Mouse (Mus musculus) heart, postnatal 10 days (tissue): Measurements from ENCODE around the gene Irf8. TPM values are rescaled to one million over a fixed set of nuclear protein-coding genes. Genes with fewer than 3 reads are reported as not detected.

ENCODE experiments used
- DNase-seq, 2 experiments: peaks; one replicate each; pipeline ENCODE4 v3.0.0; 2021
- intact Hi-C: fragments of 180-260 bp; cut with DNase I; formaldehyde crosslinking; loops from one replicate; pipeline ENCODE4 v1.15.1; 2025
- total RNA-seq, 2 experiments: library from RNA; stranded (reverse); gene quantifications; 2 replicates each; pipeline ENCODE4 v1.2.3; 2021

Gene Irf8
- total RNA-seq, result 1 to 10 TPM; 6.0 to 7.7 TPM

DNA sequence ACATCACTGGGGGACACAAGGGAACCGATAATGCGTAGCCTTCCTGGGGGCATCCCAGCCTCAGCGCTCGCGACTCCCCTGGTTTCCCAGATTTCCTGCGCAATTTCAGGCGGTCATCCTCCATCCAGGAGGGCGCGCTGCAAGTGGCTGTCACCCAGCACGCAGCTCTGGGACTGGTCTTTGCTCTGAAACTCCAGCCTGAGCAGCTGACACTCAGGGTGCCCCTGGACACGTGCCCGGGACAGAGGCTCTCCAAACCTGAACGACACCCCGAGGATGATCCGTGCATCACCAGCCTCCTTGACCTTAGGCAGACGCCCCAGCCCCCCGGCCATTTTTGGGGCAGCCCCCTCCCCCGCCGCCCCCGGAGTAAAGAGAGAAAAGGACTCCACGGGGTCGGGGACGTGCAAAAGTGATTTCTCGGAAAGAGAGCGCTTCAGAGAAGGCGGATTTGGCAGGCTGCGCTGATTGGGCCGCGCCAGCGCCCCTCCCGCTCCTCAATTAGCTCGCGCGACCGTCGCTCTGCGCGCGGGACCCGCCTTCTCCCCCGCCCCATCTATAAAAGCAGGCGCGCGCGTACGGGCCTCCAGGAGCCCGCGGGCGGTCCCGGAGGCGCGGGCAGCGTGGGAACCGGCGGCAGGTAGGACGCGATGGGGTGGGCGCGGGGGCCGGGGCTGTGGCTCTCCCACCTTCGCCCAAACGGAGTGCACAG is at the start of gene Irf8:
Gene Irf8 (plus strand): TSS at position 589 of the 712 bp plus-strand sequence.
- intact Hi-C loops, result loop anchor here (5.0 kb wide), 2 partner anchors 54 to 61 kb away; no protein-coding TSS in a partner anchor
- DNase-seq, result peak; percentile 91 to 92

DNA sequence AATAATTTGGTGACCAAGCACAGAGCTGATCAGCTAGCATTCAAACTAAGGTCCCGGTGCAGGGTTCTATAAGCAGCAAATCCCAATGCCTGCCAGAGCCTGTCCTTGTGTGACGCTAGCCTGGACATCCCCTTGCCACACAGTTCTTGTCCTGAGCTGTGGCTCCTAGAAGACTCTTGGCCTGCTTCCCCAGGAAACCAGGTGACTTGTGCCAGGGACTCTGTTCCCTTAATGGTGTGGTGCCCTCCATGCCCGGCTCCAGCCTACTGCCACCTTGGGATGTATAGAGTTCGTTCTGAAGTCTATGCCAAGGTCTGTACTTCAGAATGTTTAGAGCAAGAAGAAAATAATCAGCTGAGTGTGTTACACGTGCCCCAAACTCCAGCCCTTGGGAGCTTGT is 49.6 kb upstream of the Irf8 start:
- intact Hi-C loops, result no loop called here

DNA sequence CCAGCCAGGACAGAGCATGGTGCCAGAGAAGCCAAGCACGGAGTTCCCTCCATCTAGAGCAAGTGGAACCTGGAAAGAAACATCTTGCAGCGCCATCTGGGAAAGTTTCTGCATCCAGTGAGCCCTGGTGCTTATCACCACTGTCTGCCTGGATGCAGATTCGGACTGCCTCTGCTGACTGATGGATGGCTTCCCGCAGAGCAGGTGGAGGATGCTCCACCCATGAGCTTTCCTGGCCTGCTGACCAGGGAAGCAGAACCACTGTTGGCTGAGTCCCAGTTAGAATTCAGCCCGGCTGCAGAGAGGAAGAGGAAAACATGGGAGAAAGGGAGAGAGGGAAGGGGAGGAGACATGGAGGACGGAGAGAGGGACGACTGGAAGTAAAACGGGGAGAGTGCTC is 48.4 kb upstream of the Irf8 start:
- intact Hi-C loops, result no loop called here
- peak; percentile 67 to 68 for DNase-seq

More for the DNA sequence above, 49.6 kb upstream of the Irf8 start:
- DNase-seq, result no peak

DNA sequence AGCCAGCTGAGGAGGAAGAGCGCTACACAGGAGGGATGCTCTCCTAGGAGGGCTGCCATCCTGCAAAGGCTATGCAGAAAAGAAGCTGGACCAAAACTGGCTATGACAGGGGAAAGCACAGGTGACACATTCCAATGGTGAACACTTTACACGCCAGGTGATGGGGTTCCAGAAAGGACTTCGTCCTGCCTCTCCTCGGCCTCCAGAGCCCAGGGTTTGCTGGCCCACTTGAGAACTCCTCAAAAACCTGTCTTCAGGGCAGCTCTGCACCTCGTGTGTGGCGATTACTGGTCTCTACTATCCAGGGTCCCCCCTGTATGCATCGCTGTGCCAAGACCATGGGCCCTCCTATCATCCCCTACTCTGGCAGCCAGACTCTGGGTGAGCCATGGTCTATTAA is 47.6 kb upstream of the Irf8 start:
- intact Hi-C loops, result no loop called here
- no peak for DNase-seq

DNA sequence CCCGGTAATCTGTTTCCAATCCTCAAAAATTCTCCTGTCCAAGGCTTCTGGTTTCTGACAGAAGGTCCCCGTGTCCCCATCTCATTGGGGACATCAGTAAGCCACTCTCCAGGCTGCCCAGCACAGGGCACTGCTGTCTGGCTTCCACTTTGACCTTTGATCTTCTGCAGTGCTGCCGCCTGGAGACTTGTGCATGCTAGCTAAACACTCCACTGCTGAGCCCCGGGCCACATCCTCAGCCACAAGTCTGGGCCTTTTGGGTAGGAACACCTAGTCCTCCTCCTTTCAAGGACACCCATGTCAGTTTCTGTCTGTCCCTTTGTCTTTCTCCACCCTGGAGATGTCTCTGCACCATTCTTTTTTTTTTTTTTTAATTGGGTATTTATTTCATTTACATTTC is 43.2 kb upstream of the Irf8 start:
- intact Hi-C loops, result no loop called here
- DNase-seq, result no peak

DNA sequence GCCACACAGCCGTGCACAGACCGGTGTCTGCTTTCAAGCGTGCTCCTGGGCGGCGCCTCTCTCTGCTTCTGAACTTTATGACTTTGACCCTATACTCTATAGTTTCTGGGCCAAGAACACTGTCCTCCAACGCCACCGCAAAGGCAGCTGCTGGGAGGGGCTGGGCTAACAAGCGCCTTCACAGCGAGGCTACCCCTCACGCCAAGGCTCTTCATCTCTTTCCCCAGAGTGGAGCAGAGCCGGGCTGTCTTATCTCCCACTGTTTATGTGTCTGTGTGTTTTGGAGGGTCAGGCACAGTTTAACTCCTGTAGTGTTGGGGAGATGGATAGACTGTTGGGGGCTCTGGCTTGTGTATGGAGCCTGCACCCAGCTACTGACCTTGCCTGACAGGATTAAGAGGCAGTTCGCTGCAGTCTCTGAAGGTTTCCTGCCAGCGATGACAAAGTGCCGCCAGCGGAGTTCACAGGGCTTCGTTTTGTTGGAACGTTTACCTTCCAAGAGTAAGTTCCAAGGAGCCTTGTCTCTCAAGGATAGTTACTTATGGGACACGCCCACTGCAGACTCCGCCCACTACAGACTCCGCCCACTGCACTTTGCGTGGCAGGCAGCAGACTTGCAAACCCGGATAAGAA is 42.2 kb upstream of the Irf8 start:
- DNase-seq, result no peak
- intact Hi-C loops, result no loop called here

DNA sequence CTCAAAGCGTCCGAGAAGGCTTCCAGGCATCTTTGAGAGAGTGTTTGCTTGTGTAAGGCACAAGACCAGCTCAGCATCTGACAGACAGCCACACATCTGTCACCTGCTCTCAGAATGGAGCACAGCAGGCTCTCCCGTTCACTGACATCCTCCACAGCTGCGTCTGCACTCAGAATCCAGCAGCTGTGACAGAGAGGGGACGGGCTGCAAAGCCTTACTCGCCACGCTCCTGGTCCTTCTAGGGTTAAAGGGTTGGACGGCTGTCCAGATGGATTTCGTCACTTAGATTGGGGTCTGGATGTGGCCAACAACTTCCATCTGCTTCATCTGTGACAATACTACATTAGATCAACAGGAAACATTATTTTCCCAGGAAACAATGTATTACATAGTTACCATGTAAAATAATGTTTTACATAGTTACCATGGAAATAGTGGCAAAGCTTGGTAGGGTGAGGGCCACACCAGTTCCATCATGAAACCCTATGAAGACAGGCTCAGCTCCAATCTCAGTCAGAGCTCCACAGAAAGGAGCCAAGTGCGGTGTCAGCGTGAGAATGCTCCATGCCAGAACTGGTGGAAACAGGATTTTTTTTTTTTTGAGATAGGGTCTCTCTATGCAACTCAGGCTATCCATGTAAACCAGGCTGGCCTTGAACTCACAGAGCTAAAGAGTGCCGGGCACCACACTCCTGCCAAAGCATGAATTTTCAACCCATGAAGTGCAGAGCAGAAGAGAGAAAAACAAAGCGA is 39.6 kb upstream of the Irf8 start:
- intact Hi-C loops, result no loop called here
- peak; percentile 78 to 79 for DNase-seq

DNA sequence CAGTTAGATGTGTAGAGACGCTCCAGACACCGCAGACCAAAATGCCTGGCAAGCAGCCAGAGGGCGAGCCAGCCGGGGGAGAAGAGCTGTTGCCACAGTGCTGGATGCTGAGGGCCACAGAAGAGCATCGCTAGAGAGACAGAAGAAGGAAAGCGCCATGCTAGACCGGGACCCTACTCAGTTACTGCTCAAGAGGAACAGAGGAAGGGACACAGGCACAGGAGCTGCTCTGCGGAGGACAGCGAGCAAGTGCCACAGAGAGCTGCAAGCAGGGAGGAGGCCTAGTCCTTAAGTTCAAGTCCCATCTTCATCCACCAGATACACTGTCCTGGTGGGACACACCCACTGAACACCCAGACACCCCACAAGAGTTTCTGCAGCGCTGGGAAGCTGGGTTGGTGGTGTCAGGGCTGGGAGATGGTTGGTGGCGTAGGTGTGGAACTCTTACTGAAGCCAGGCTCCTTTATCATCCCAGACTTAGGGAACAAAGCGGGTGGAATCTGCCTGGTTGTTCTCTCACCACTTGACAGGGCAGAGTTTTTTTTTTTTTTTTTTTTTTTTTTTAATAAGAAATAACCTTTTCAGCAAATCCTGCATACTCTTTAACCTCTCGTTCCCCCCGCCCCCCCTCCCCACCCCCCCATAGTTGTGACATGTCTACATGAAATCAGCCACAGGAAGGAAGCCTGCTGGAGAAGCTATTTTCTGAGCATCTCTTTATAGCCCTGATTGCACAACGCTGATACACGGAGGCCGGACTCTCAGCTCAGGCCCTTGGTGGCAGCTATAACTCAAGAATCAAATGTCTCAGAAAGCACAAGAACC is 38.8 kb upstream of the Irf8 start:
- peak; percentile 69 to 76 for DNase-seq
- intact Hi-C loops, result no loop called here

DNA sequence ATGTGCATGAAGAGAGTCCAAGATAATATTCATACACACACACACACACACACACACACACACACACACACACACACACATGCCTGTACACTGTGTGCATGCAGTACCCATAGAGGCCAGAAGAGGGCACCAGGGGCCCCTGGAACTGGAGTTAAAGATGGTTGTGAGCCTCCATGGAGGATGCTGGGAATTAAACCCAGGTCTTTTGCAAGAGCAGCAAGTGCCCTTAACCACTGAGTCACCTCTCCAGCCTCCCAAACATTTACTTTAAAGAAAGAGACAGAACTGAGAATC is 38.2 kb upstream of the Irf8 start:
- intact Hi-C loops, result no loop called here
- no peak for DNase-seq

DNA sequence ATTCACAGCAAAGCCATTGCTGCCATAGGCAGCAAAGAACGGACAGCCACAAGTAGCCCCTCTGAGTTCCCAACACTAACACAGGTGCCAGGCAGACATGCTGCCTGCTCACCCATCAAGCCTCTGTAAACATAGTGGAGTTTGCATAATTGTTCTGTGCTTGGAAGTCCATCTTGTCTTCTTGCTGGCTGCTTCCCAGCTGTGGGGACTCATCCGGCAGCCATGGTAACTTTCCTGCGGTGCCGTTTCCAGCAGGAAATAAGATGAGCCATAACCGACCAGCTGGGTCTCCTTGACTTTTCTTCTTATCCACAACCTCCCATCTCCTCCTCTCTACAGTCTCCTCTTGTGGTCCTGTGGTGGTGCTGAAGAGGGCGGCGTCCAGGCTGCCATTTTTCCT is 37.7 kb upstream of the Irf8 start:
- intact Hi-C loops, result no loop called here
- no peak for DNase-seq

DNA sequence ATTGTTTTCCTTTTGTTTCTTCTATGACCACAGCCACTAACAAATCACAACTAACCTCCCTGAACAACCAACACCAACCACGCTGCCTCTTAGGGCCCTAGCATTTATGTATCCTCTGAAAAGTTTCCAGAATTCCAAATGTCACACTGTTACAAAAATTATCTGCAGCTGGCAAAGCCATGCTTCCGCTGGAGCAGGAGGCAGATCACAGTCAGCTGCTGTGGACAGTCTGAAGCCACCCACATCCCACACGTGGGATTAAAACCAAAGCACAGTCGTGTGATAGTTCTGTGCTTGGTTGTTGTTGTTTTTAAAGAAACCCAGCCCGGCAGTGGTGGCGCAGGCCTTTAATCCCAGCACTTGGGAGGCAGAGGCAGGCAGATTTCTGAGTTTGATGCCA is 37.1 kb upstream of the Irf8 start:
- intact Hi-C loops, result no loop called here
- DNase-seq, result no peak

DNA sequence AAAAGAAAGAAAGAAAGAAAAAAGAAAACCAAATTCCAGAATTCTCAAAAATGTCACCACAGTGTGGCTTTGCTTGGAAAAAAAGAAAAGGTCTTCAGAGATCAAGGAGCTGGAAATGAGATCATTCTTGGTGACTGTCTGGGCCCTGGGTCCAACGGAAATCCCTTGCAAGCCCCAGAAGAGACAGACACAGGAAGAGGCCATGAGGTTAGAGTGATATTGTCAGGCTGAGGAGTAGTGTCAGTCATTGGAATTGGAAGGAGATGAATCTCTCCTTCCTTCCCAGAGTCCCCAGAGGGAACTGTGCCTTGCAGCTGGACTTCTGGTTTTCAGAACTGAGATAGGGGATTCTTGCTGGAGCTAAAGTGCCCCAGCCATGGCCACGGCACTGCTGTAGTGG is 36.6 kb upstream of the Irf8 start:
- no peak for DNase-seq
- intact Hi-C loops, result no loop called here

DNA sequence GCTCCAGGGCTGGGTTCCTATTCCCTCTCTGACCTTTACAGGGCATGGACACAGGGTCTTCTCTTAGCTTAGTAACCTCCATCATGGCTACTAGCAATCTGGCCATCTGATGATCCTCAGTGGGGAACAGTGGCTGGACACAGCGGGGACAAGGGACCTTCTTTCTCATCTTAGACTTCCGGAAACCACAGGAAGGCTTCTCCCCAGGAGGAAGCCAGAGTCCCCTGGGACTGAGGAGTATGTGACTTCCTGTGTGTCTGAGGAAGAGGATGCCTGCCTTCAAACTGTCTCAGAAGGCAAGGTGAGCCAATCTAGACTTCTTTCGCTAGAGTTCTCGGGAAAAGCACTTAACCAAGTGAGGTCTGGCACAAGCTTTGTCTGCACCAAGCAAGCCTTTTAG is 36.1 kb upstream of the Irf8 start:
- intact Hi-C loops, result no loop called here
- no peak for DNase-seq

DNA sequence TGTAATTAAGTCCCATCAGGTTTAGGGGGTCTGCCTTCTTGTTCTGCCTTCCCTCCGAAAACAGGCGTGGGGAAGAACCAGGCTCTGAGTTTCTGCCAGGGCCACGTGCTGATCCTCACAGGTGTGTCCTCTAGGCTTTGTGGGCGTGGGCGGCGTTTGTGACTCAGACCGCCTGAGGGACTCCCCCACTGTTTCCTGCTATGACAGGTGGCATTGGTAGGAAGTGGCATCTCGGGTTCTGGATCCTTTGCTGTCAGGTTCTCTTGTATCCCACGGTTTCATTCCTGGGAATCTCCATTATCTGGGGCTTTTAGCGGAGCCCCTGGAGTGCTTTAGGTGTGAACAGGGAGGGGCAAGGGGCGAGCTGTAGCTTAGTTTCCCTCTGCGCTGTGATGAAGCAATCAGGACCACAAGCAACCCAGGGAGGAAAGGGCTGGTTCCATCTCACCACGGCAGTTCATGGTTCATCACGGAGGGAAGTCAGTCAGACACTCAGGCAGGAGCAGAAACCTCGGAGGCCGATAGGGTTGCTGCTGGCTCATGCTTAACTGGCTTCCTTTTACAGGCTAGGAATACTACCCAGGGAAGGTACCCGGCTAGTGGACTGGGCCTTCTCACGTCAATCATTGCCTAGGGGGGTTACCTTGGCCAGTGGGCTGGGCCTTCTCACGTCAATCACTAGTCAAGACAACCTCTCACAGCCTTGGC is 34.2 kb upstream of the Irf8 start:
- intact Hi-C loops, result no loop called here
- DNase-seq, result no peak

DNA sequence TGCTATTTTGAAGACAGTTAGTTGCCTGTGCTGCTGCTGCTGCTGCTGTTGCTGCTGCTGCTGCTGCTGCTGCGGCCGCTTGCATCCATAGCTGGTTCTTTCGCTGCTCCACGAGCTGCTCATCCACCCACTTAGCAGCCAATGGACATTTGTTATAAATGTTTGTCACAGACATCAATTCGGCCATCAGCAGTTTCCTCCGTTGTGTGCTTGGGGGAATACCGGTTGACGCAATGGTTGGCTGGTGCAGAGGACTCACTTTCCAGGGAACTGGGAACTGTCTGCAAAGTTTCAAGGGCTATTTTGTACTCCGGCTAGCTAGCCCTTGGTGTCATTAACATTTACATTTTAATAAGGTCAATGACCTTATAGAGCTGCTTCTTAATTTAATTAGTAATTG is 32.0 kb upstream of the Irf8 start:
- DNase-seq, result peak; percentile 67 to 68
- intact Hi-C loops, result no loop called here

DNA sequence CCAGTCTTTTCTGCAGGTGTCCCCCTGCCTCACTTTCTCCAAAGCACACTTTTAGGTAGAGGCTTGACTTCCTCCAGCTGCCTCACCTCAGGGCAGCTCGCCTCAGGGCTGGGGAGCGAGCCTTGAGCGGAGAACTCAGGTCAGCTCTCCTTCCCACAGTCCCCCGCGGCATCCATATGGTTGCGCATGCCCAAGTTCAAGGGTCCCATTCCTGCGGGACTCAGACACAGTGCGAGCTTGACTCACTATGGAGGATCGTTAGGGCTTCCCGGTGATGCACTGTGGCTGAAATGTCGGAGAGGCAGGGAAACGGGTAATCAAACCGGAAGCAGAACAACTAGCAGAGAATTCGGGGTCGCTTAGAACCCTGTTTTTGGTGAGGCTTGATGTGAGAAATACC is 31.0 kb upstream of the Irf8 start:
- intact Hi-C loops, result no loop called here
- DNase-seq, result no peak

DNA sequence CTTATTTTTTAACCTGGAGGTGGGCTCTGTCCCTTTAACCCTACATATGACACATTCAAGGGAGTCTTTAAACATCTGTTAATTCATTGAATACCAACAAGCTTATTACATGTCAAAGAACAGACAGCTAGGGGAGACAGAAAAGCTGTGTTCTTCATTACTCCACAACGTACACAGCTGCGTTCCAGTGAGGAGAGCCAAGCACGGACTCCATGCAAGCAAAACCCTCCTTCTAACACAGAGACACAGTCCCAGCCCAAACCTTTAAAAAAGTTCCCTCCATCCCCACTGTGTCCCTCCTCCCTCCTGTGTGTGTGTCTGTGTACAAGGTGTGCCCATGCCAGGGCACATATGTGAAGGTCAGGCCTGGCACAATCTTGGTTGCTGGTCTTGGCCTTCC is 30.0 kb upstream of the Irf8 start:
- DNase-seq, result no peak
- intact Hi-C loops, result no loop called here

DNA sequence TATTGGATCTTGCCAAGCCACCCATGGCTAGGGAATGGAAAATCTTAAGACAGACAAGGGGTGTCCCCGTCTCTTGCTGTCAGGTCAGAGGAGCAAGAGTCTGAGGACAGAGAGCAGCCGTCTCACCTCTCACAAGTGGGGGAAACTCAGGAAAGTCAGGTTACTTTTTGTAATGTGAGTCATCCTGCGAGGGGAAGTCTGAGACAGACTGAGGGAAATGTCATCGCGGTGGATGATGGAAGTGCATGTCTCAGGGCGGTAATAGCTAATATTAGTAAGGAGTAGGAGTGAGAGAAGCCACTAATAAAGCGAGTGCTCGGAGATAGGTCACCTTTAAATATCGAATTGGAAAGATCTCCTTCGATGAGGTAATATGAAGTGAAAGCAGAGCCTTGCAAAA is 27.0 kb upstream of the Irf8 start:
- intact Hi-C loops, result no loop called here
- DNase-seq, result no peak

DNA sequence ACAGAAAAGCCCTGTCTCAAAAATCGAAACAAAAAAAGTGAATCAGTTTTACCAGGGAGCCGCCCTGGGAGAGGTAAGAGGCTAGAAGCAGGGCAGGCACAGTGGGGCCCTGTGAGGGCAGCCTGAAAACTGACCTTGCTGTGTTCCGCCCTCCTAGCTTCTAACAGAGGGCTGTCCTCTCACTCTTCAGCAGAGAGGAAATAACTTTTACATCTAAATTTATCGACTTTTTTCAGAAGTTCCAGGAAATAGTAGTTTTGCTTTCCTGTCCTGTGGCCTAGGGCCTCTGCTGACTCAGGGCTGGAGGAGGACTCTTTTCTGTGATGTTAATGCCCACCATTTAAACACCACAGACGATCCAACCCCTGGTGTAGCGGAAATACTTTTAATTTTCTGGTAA is 21.0 kb upstream of the Irf8 start:
- no peak for DNase-seq
- intact Hi-C loops, result no loop called here

DNA sequence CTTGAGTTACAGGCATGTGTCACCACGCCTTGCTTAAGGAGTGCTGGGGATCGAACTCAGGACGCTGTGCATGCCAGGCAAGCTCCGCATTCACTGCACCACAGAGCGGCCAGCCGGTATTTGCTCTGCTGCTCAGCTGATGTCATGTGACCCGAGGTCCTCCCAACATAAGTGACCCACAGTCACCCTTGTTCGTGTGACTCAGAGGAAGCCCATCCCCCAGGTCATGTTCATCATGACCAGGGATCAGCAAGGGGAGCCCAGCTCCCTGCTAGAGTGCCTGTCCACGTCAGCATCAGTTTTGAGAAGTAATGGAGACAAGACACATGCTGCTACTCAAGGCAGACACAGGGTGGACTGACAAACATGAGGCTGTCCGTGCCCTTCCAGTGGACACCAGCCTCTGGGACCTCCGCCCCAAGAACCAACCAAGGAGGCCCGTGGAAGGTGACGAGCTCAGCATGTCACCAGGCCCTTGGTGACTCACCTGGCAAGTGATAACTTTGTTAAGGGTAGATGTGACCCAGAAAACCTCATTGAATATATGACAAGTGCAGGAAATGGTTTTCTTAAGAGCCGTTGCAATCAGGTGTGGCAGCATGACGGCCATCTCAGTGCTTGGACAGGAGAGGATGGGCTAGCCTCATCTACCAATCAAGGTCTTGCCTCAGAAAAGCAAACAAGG is 20.0 kb upstream of the Irf8 start:
- intact Hi-C loops, result no loop called here
- DNase-seq, result peak in 1 of 2 experiments; percentile 18
